Mouse (Mus musculus): ENCODE data around the gene Adcy6. TPM values are rescaled to one million over a fixed set of nuclear protein-coding genes. Genes with fewer than 3 reads are reported as not detected.

Gene Adcy6
- total RNA-seq, 2 experiments from 2014 or later, result 14.3 to 17.9 TPM

DNA sequence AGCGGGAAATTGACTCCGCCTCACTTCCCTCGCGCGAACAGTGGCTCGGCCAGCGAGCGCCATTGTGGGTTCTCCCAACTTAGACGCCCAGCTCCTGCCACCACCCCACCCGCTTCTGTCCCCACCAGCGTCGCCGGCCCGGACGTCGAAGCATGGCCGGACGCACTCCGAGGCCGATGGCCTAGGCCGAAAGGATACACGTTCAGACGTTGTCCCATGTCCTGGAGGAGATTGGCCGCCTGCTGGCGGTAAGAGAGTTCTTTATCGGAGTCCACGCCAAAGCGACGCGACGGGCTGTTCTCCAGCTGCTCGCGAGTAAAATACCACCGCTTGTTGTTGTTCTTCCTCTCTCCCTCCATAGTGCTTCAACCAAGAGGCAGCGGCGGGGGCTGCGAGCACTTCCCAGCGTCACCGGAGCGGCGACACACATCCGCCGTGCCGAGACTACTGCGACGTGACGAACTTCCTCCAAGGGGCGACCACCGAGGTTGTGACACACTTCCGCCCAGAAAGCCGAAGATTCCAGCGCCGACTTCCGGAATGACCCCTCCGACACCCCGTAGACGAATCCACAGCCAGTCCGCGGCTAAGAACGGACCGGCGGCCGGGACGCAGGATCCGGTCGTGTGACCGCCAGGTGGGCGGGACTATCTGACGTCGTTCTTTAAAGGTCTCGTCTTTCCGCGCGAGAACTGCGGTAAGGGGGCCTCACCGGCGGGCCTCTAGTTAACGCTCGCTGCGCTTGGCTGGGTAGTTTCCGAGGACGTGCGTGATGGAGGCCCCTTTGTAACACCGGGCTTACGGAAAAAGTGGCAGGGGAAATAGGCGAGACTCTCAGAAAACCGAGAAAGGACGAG, 42.4 kb downstream of the Adcy6 start:
- DNase-seq (ENCODE audit: low spot score), result peak; percentile 100

DNA sequence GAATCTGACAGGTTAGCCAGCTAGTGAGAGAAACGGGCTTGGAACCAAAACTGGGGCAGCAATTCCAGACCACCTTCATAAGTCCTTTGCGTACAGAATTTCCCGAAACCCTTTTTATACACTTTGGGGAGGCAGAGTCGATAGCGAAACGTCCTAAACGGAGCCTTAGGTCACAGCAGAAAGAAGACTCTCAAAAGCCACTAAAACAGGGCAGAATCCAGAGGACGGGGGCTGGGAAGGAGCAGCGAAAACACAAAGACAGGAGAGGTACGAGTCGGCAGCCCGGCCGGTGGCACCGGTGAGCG, 43.0 kb downstream of the Adcy6 start:
- DNase-seq (ENCODE audit: low spot score), result no peak

DNA sequence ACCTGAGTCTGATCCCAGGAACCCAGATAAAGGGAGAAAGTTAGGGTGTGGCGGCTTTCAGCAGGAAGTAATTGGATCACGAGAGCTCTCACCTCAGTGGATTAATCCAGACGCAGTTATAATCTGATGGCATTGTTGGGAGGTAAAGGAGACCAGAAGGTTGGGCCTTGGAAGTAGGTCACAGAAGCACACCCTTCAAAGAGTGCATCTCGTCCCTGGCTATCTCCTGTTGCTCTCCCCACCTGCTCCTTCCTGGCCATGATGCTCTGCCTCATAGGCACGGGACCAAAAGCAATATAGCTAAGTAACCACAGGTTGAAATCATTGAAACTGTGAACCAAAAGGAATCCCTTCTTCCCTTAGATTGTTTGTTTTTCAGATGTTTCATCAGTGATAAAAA, 52.7 kb downstream of the Adcy6 start:
- DNase-seq (ENCODE audit: low spot score), result no peak

DNA sequence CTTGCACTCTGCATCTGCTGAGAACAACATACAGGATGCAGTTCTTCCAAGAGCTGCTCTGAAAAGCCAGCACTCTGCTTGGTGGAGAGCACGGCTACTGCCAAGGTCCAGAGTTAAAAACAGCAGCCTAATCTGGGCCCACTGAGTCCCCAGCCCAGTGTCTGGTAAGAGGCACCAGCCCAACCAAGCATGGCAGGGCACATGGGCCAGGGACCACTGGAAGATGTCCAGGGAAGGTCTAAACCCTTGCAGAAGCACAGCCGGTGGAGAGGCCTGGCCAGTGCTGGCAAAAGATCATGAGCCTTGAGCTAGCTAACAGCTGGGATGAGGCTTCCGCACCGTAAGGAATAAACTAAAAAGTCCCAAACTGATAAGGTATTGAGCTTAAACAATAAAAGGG, 54.0 kb downstream of the Adcy6 start:
- peak; percentile 57 for DNase-seq (ENCODE audit: low spot score)

DNA sequence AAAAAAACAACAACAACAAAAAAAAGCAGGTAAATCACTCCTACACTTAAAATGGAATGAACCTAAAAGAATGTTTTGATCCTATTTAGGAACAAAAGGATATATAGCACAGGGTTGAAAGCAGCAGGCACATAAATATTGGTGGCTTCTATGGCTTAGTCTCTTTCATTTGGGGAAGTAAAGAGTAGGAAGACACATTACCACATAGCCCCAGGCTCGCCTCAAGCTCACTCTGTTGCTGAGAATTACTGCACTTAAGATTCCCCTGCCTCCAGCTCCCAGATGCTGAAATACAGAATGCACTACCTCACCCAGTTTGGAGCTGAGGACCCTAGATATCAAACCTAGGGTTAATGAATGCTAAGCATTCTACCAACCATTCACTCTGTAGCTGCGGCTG, 57.1 kb downstream of the Adcy6 start:
- DNase-seq (ENCODE audit: low spot score), result no peak

DNA sequence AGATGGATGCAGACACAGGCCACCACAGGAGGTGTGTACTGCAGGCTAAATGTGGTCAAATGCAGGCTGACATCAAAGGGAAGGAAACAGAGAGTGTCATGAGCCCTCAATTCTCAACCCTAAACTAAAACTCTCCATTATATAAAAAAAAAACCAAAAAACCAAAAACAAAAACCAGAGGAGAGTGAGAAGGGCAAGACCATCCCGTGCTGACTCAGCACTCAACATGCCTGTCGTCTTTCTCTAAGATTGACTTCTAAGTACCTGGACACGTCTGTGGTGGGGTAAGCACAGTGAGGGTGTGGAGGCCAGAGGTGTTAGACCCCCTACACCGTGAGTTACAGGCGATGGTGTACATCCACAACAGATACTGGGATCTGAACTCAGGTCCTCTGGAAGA, 63.0 kb downstream of the Adcy6 start:
- DNase-seq (ENCODE audit: low spot score), result no peak

DNA sequence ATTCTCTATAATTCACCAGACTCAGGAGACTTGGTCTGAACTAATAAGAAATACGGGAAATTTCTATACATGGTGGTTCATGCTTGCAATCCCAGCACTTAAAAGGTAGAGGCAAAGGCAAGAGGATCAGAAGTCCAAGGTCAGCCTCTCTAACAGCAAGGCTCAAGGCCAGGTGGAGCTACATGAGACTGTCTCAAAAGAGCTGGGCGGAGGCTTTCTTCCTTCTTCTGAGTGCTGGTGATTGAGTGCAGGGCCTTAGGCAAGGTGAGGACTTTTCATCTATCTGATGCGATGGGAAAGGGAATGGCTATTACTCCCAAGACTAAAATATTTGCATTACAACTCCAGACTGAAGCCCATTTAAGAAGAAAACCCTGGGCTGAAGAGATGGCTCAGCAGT, 64.7 kb downstream of the Adcy6 start:
- DNase-seq (ENCODE audit: low spot score), result no peak

DNA sequence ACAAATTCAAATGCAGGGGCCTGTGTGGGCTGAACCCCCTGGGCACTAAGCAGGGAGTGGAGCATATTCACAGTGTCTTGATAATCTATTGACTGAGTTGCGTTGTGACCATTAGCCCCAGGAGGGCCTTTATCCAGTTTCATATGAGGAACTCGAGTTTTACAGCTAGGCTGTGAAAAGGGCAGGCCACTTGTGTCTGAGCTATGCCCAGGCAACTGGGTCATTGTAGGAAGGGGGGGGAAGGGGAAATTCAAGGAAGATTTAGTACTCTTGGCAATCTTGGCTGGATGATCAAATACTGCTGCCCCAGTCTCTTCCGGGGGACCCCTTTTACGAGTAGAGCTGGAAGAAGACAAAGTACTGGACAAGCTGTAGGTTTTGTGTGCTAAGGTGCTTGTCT, 66.5 kb downstream of the Adcy6 start:
- DNase-seq (ENCODE audit: low spot score), result peak; percentile 39

DNA sequence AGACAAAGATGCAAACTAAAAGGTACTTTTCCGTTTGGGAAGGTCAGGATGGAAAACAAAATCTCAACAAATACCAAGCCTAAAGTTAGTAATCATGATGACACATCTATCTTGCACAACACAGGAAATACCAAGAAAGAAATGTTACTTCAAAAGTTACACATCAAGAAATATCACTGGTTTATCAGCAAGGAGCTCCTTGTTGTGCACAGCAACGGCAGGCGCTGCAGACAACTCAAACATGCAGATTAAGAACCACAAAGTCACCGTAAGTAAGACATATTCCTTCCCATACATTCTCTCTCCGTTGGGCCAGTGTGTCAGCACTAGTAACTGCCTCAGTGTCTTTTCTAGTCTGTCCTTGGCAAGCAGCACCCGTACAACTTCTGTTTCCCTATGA, 68.8 kb downstream of the Adcy6 start:
- DNase-seq (ENCODE audit: low spot score), result no peak

Other genes starting within 250 kb of the Adcy6 start
- not detected for gene Olfr283, start 229.1 kb downstream of the Adcy6 start, total RNA-seq (2021)
- not detected for gene Olfr282, start 178.9 kb downstream of the Adcy6 start, total RNA-seq (2021)
- gene Olfr281, start 157.5 kb downstream of the Adcy6 start, total RNA-seq (2021), result not detected
- not detected for gene OR5BS1P, start 140.2 kb downstream of the Adcy6 start, total RNA-seq (2021)
- not detected for gene Lalba, start 127.4 kb downstream of the Adcy6 start, total RNA-seq (2021)
- not detected for gene Olfr279, start 117.7 kb downstream of the Adcy6 start, total RNA-seq (2021)
- gene Kansl2, start 75.8 kb downstream of the Adcy6 start, total RNA-seq (2021), result 10 to 100 TPM; 60.8 to 60.9 TPM
- gene Ccnt1, start 39.2 kb downstream of the Adcy6 start, total RNA-seq (2021), result 10 to 100 TPM; 21.1 to 24.3 TPM
- under 1 TPM in 1 of 2 experiments, not detected in 1; 0.91 TPM for gene 4930415O20Rik, start 39.1 kb downstream of the Adcy6 start, total RNA-seq (2021)
- under 1 TPM; 0.64 to 0.85 TPM for gene Cacnb3, start 20.8 kb upstream of the Adcy6 start, total RNA-seq (2021)
- gene Ddx23, start 52.8 kb upstream of the Adcy6 start, total RNA-seq (2021), result 10 to 100 TPM; 65.7 to 83.1 TPM
- gene Rnd1, start 67.4 kb upstream of the Adcy6 start, total RNA-seq (2021), result 1 to 10 TPM; 2.8 to 3.2 TPM
- not detected for gene Ccdc65, start 98.1 kb upstream of the Adcy6 start, total RNA-seq (2021)
- 1 to 10 TPM in 1 of 2 experiments, under 1 TPM in 1; 0.80 to 1.1 TPM for gene Fkbp11, start 118.1 kb upstream of the Adcy6 start, total RNA-seq (2021)
- 1 to 10 TPM; 8.1 to 9.0 TPM for gene Arf3, start 153.1 kb upstream of the Adcy6 start, total RNA-seq (2021)
- 1 to 10 TPM in 1 of 2 experiments, under 1 TPM in 1; 0.57 to 1.4 TPM for gene Wnt10b, start 168.1 kb upstream of the Adcy6 start, total RNA-seq (2021)
- gene Wnt1, start 179.8 kb upstream of the Adcy6 start, total RNA-seq (2021), result not detected
- under 1 TPM; 0.36 to 0.57 TPM for gene Ddn, start 199.4 kb upstream of the Adcy6 start, total RNA-seq (2021)
- 10 to 100 TPM; 48.1 to 49.6 TPM for gene Prkag1, start 221.4 kb upstream of the Adcy6 start, total RNA-seq (2021)

All from gastrocnemius, adult 18-20 months (tissue).